Mouse (Mus musculus): Measurements from ENCODE around the gene Gm8439.

The Gm8439 gene

GRCm38 (mm10) chr4:120613691-120614329 is 25.3 kb downstream of the Gm8439 start:
- DNase-seq, result peak; percentile 99

- no peak for DNase-seq
Observed at GRCm38 (mm10) chr4:120614644-120615043, 26.1 kb downstream of the Gm8439 start.

- peak; percentile 97 for DNase-seq
Observed at GRCm38 (mm10) chr4:120615528-120616081, 27.1 kb downstream of the Gm8439 start.

GRCm38 (mm10) chr4:120616199-120617025 is 27.9 kb downstream of the Gm8439 start:
- DNase-seq, result peak; percentile 92

GRCm38 (mm10) chr4:120627728-120628127 is 39.2 kb downstream of the Gm8439 start:
- no peak for DNase-seq

GRCm38 (mm10) chr4:120630218-120630931 is 41.8 kb downstream of the Gm8439 start:
- DNase-seq, result no peak

- no peak for DNase-seq
Observed at GRCm38 (mm10) chr4:120631828-120632227, 43.3 kb downstream of the Gm8439 start.

GRCm38 (mm10) chr4:120635351-120635750 is 46.8 kb downstream of the Gm8439 start:
- DNase-seq, result no peak

GRCm38 (mm10) chr4:120641946-120642345 is 53.4 kb downstream of the Gm8439 start:
- no peak for DNase-seq

GRCm38 (mm10) chr4:120643899-120644298 is 55.4 kb downstream of the Gm8439 start:
- no peak for DNase-seq

- DNase-seq, result no peak
Observed at GRCm38 (mm10) chr4:120649369-120650207, 61.0 kb downstream of the Gm8439 start.

- DNase-seq, result no peak
Observed at GRCm38 (mm10) chr4:120650208-120650592, 61.7 kb downstream of the Gm8439 start.

GRCm38 (mm10) chr4:120655898-120656297 is 67.4 kb downstream of the Gm8439 start:
- DNase-seq, result no peak

Measured in heart, adult 11 months (tissue).